Mouse (Mus musculus) myocyte (in vitro differentiated cells): ENCODE measurements around the gene Ivns1abp.

Source experiments
- E2F4 ChIP-seq: IDR thresholded peaks from one replicate; pipeline ENCODE4 v1.6.1; 2011; ENCODE audit warnings: mild to moderate bottlenecking, control low read depth, moderate library complexity; ENCODE audit not compliant: insufficient read depth
- MAX ChIP-seq: IDR thresholded peaks from one replicate; pipeline ENCODE4 v1.6.1; 2011; ENCODE audit warnings: low read depth, mild to moderate bottlenecking, control low read depth
- MYOD1 ChIP-seq, 3 experiments: IDR thresholded peaks; one replicate each; pipeline ENCODE4 v1.6.1; 2011; ENCODE audit warnings: control low read depth in 2 of 3, low read depth in 2 of 3, mild to moderate bottlenecking in 2 of 3, moderate library complexity in 1 of 3; ENCODE audit not compliant: insufficient read length in 2 of 3, control insufficient read depth in 1 of 3
- MYOG ChIP-seq, 3 experiments: IDR thresholded peaks; one replicate each; pipeline ENCODE4 v1.6.1; 2011; ENCODE audit warnings: control low read depth in 2 of 3, low read depth in 2 of 3, mild to moderate bottlenecking in 2 of 3; ENCODE audit not compliant: insufficient read length in 2 of 3, control insufficient read depth in 1 of 3, insufficient read depth in 1 of 3
- POLR2A ChIP-seq: IDR thresholded peaks from one replicate; pipeline ENCODE4 v1.6.1; 2011; ENCODE audit warnings: low read depth, mild to moderate bottlenecking, control low read depth, moderate library complexity; ENCODE audit not compliant: insufficient read length
- POLR2AphosphoS2 ChIP-seq: IDR thresholded peaks from one replicate; pipeline ENCODE4 v1.6.1; 2011; ENCODE audit warnings: low read depth, control low read depth; ENCODE audit not compliant: insufficient read length
- REST ChIP-seq: IDR thresholded peaks from one replicate; pipeline ENCODE4 v1.6.1; 2011; ENCODE audit warnings: mild to moderate bottlenecking, control low read depth, moderate library complexity; ENCODE audit not compliant: insufficient read depth, insufficient read length
- TCF12 ChIP-seq: IDR thresholded peaks from one replicate; pipeline ENCODE4 v1.6.1; 2011; ENCODE audit warnings: mild to moderate bottlenecking, control low read depth; ENCODE audit not compliant: poor library complexity, insufficient read depth, severe bottlenecking
- USF1 ChIP-seq: IDR thresholded peaks from one replicate; pipeline ENCODE4 v1.6.1; 2011; ENCODE audit warnings: low read depth, mild to moderate bottlenecking, control low read depth, moderate library complexity

DNA sequence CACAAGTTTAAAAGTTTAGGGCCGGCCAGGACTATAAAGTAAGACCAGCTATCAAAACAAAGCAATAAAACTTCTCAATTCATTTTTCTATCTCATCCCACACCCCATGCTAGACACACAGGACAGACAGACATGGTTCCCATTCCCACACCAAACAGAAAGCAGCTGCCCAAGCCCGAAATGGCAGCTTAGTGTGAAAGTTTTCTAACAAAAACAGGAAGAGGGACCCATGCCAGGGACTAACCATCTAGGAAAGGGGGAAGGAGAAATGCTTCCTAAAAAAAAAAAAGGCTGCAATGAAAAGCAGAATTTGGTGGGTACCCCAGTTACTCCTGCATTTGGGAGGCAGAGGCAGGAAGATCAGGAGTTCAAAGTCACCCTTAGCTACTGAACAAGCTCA is 37.2 kb upstream of the Ivns1abp start:
- no peak for TF ChIP-seq POLR2A
- TF ChIP-seq TCF12: no peak
- TF ChIP-seq POLR2AphosphoS2: no peak
- no peak for TF ChIP-seq E2F4
- TF ChIP-seq USF1: no peak
- no peak for TF ChIP-seq REST
- TF ChIP-seq MAX: no peak
- no peak for TF ChIP-seq MYOG (IDR thresholded peaks at IDR 0.05; ENCODE audit: control insufficient read depth in 1 of 3, insufficient read depth in 1 of 3, insufficient read length in 2 of 3, low read depth in 2 of 3)
- TF ChIP-seq MYOD1 (IDR thresholded peaks at IDR 0.05; ENCODE audit: control insufficient read depth in 1 of 3, insufficient read length in 2 of 3, low read depth in 2 of 3): no peak
